Mouse (Mus musculus): ENCODE measurements around the gene Epsti1. TPM values are rescaled to one million over a fixed set of nuclear protein-coding genes. Genes with fewer than 3 reads are reported as not detected.
"Not testable (repeated sequence)": the region's sequence is repeated elsewhere in the genome, so short reads cannot be mapped to it uniquely, and the experiment has no call there.

Gene Epsti1
- polyA plus RNA-seq, 1 experiment, result 0.08 TPM

- Histone ChIP-seq H3K36me3 (ENCODE audit: control insufficient read depth) (peaks cover 3% of the 10 kb centered on the region), H3K4me3 (replicated peaks) (peak within 1 kb of the TSS; percentile 83), H3K9me3 (ENCODE audit: control insufficient read depth, low read length) (no peaks in the 10 kb centered on the region), H3K4me1 (ENCODE audit: control insufficient read depth) (peaks cover 13% of the 10 kb centered on the region), H3K27me3 (ENCODE audit: control insufficient read depth) (no peaks in the 10 kb centered on the region)
- TF ChIP-seq GATA1 (IDR thresholded peaks at IDR 0.05; ENCODE audit: low read length) (no peak), TAL1 (IDR thresholded peaks at IDR 0.05; ENCODE audit: low read length) (no peak)
These were observed 29.5 kb upstream of the Epsti1 start, which contains the start of gene Dnajc15 for GRCm38 (mm10) chr14:77874304-77875241. TSS of gene Dnajc15 (minus strand) at chr14:77875125.

DNA sequence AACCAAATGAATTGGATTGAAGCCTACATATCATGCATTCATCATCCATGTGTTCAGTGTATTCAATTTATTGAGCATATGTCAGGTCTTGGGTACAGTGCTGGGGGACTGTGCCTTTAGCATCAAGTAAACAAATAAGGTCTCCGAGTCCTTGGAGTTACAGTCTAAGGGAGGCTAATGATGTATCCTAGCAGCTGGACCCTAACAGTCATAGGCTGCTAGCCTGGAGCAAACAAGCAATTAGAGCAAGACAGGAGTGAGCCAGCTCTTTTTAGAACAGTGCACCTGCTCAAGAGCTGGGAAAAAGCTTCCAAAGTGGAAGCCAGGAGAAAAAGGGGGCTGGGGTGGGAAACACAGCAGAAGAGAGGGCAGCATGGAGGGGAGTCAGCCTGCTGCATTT lies 27.8 kb upstream of the Epsti1 start:
- Histone ChIP-seq H3K4me3 (replicated peaks) (no peak overlapping the region), H3K4me1 (ENCODE audit: control insufficient read depth) (peaks cover 13% of the 10 kb centered on the region), H3K36me3 (ENCODE audit: control insufficient read depth) (no peaks in the 10 kb centered on the region), H3K9me3 (ENCODE audit: control insufficient read depth, low read length) (no peaks in the 10 kb centered on the region), H3K27me3 (ENCODE audit: control insufficient read depth) (no peaks in the 10 kb centered on the region)
- no peak for TF ChIP-seq GATA1 (IDR thresholded peaks at IDR 0.05; ENCODE audit: low read length)
- TF ChIP-seq TAL1 (IDR thresholded peaks at IDR 0.05; ENCODE audit: low read length), result no peak

DNA sequence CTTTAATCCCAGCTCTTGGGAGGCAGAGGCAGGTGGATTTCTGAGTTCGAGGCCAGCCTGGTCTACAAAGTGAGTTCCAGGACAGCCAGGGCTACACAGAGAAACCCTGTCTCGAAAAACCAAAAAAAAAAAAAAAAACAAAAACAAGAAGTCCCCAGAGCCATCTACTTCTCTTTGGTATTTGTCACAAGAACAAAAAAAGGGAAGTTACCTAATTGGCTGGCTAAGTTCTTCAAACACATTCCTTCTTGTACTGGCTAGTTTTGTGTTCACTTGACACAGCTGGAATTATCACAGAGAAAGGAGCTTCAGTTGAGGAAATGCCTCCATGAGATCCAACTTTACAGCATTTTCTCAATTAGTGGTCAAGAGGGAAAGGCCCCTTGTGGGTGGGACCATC lies 26.2 kb upstream of the Epsti1 start:
- not testable (repeated sequence) for H3K27me3 ChIP-seq (ENCODE audit: control insufficient read depth); H3K36me3 ChIP-seq (ENCODE audit: control insufficient read depth); H3K4me3 ChIP-seq (replicated peaks); H3K9me3 ChIP-seq (ENCODE audit: control insufficient read depth, low read length)
- H3K4me1 ChIP-seq (ENCODE audit: control insufficient read depth), result peaks cover 13% of the 10 kb centered on the region

DNA sequence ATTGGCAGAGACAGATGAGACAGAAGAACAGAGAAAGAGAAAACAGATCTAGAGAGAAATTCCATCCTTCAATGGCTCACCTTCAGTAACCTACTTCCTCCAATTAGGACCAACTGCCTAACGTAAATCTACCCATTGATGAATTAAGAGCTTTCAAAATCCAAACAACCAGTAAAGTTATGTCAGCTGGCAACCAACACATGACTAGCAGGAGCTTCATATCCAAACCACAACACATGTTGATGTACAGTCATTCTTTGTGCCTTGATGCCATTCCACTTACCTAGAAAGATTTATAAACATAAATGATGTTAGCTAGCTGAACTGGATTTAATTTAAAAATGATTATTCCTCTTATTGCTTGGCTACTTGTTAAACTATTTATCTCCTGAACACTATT lies 22.0 kb upstream of the Epsti1 start:
- Histone ChIP-seq H3K4me3 (replicated peaks) (no peak overlapping the region), H3K27me3 (ENCODE audit: control insufficient read depth) (no peaks in the 10 kb centered on the region), H3K9me3 (ENCODE audit: control insufficient read depth, low read length) (no peaks in the 10 kb centered on the region)

GRCm38 (mm10) chr14:77882669-77883068 lies 21.4 kb upstream of the Epsti1 start:
- no peaks in the 10 kb centered on the region for H3K4me1 ChIP-seq (ENCODE audit: control insufficient read depth)
- H3K9me3 ChIP-seq (ENCODE audit: control insufficient read depth, low read length), result no peaks in the 10 kb centered on the region
- H3K27me3 ChIP-seq (ENCODE audit: control insufficient read depth), result no peaks in the 10 kb centered on the region
- TF ChIP-seq GATA1 (IDR thresholded peaks at IDR 0.05; ENCODE audit: low read length) (no peak), TAL1 (IDR thresholded peaks at IDR 0.05; ENCODE audit: low read length) (no peak)
- no peaks in the 10 kb centered on the region for H3K36me3 ChIP-seq (ENCODE audit: control insufficient read depth)
- no peak overlapping the region for H3K4me3 ChIP-seq (replicated peaks)

More for the DNA sequence above, 22.0 kb upstream of the Epsti1 start:
- Histone ChIP-seq H3K36me3 (ENCODE audit: control insufficient read depth) (no peaks in the 10 kb centered on the region), H3K4me1 (ENCODE audit: control insufficient read depth) (no peaks in the 10 kb centered on the region)
- TF ChIP-seq GATA1 (IDR thresholded peaks at IDR 0.05; ENCODE audit: low read length) (no peak), TAL1 (IDR thresholded peaks at IDR 0.05; ENCODE audit: low read length) (no peak)

DNA sequence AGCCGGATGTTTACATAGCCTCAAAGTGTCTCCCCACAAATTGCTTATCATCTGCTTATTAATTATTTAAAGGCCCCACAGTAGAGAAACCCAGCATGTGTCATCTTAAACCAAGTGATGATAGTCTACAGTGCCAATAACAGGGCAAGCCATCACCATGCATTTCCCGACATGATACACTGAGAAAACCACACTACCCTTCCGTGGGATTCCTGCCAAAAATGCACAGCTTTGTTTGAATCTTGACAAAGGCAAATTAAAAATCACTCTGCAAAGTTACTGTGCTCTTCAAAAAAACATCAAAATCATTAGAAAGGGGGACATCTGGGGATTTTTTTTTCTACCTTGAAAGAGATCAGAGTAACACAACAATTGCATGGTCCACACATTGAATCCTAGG lies 17.7 kb upstream of the Epsti1 start:
- no peak for TF ChIP-seq GATA1 (IDR thresholded peaks at IDR 0.05; ENCODE audit: low read length)
- no peak for TF ChIP-seq TAL1 (IDR thresholded peaks at IDR 0.05; ENCODE audit: low read length)

DNA sequence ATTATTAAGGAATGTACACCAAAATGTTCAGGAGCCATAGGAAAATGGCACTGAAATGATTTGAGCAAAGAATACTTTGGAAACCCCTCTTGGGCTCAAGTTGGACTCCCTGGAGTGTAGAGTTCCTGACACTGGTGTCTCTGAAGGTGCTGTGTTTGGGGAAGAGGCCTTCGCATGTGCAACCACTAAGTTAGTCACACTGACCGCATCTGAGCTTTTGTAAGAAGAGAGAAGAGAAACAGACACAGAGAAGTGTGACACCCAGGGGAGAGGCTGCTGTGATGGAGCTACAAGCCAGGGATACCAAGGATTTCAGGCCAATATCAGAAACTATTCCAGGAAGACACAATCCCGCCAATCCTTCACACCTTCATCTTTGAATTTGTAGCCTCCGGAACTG lies 17.1 kb upstream of the Epsti1 start:
- Histone ChIP-seq H3K27me3 (ENCODE audit: control insufficient read depth) (no peaks in the 10 kb centered on the region), H3K4me3 (replicated peaks) (no peak overlapping the region)
- TF ChIP-seq GATA1 (IDR thresholded peaks at IDR 0.05; ENCODE audit: low read length) (no peak), TAL1 (IDR thresholded peaks at IDR 0.05; ENCODE audit: low read length) (no peak)

More for the DNA sequence above, 17.7 kb upstream of the Epsti1 start:
- Histone ChIP-seq H3K27me3 (ENCODE audit: control insufficient read depth) (no peaks in the 10 kb centered on the region), H3K4me1 (ENCODE audit: control insufficient read depth) (no peaks in the 10 kb centered on the region), H3K9me3 (ENCODE audit: control insufficient read depth, low read length) (peaks cover 8% of the 10 kb centered on the region; the same call in 1 of the 2 replicates), H3K36me3 (ENCODE audit: control insufficient read depth) (no peaks in the 10 kb centered on the region), H3K4me3 (replicated peaks) (no peak overlapping the region)

GRCm38 (mm10) chr14:77889911-77890310 lies 14.1 kb upstream of the Epsti1 start:
- H3K27me3 ChIP-seq (ENCODE audit: control insufficient read depth), result no peaks in the 10 kb centered on the region
- H3K36me3 ChIP-seq (ENCODE audit: control insufficient read depth), result no peaks in the 10 kb centered on the region
- no peaks in the 10 kb centered on the region for H3K4me1 ChIP-seq (ENCODE audit: control insufficient read depth)
- H3K9me3 ChIP-seq (ENCODE audit: control insufficient read depth, low read length), result peaks cover 9% of the 10 kb centered on the region; the same call in 1 of the 2 replicates
- TF ChIP-seq GATA1 (IDR thresholded peaks at IDR 0.05; ENCODE audit: low read length), result no peak
- TF ChIP-seq TAL1 (IDR thresholded peaks at IDR 0.05; ENCODE audit: low read length), result no peak
- H3K4me3 ChIP-seq (replicated peaks), result no peak overlapping the region

More for the DNA sequence above, 17.1 kb upstream of the Epsti1 start:
- Histone ChIP-seq H3K36me3 (ENCODE audit: control insufficient read depth) (no peaks in the 10 kb centered on the region), H3K4me1 (ENCODE audit: control insufficient read depth) (no peaks in the 10 kb centered on the region), H3K9me3 (ENCODE audit: control insufficient read depth, low read length) (peaks cover 9% of the 10 kb centered on the region; the same call in 1 of the 2 replicates)

- Histone ChIP-seq H3K36me3 (ENCODE audit: control insufficient read depth) (no peaks in the 10 kb centered on the region), H3K27me3 (ENCODE audit: control insufficient read depth) (no peaks in the 10 kb centered on the region), H3K4me1 (ENCODE audit: control insufficient read depth) (no peaks in the 10 kb centered on the region), H3K4me3 (replicated peaks) (no peak overlapping the region), H3K9me3 (ENCODE audit: control insufficient read depth, low read length) (0 out of 2 replicates have a peak, but pooled peaks cover 3% of the 10 kb centered on the region)
- TF ChIP-seq GATA1 (IDR thresholded peaks at IDR 0.05; ENCODE audit: low read length) (no peak), TAL1 (IDR thresholded peaks at IDR 0.05; ENCODE audit: low read length) (no peak)
These were observed 8.1 kb upstream of the Epsti1 start for GRCm38 (mm10) chr14:77895951-77896350.

Measured in erythroblast, embryonic 14.5 days (primary cell).